ENCODE assay signal across 8 mouse cellular contexts in the genomic region with DNA sequence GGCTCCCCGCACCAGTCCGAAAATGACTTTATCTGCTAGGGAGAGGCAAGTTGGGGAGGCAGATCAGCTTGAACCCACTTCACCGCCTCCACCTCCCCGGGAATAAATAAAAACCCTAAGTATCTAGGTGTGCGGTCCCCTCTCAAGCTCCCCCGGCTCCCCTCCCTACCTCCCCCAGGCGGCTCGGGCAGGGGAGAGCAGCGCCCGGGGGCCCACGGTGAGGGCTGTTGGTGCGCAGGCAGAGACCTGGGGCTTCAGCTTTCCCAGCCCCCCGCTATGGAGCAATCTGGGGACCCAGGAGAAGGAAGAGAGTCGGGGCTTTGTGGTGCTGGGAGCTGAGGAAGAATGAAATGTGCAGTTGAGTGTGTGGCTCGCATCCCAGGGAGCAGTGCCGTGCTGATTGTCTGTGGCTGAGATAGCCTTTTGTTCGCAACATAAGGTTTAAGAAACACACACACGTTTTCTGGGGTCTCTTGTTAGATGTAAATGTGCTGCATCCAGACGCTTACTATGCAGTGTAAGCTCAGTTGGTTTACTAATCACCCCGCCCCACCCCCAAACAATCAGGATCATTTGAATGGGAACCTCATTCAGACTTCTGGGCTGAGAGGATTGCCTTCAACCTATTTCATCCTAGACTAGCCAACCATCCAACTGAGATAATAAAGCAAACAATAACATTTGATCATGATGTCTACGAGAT. TPM values are rescaled to one million over a fixed set of nuclear protein-coding genes. Genes with fewer than 3 reads are reported as not detected.
DNase-seq lines count a peak whose midpoint lies in the region; ATAC-seq and TF ChIP-seq lines count a peak whose summit lies in the region.

No protein-coding gene starts in this region.

- H3K9me3 ChIP-seq in heart, embryonic 16.5 days (replicated peaks; ENCODE audit: control insufficient read depth, low read length) = no peaks in the 10 kb centered on the region
- no peaks in the 10 kb centered on the region for H3K9me3 ChIP-seq in limb, embryonic 12.5 days
- no peaks in the 10 kb centered on the region for H3K9me3 ChIP-seq in midbrain, embryonic 16.5 days (replicated peaks; ENCODE audit: control insufficient read depth, low read length, poor library complexity, severe bottlenecking)

- H3K36me3 ChIP-seq in testis, adult 2 months (ENCODE audit: control insufficient read depth, insufficient read depth, low read length) = no peaks in the 10 kb centered on the region
- H3K36me3 ChIP-seq in heart, embryonic 16.5 days (ENCODE audit: control insufficient read depth, insufficient read depth) = no peaks in the 10 kb centered on the region
- no peaks in the 10 kb centered on the region for H3K36me3 ChIP-seq in limb, embryonic 12.5 days
- H3K36me3 ChIP-seq in midbrain, embryonic 16.5 days (ENCODE audit: control insufficient read depth, insufficient read depth, low read length) = no peaks in the 10 kb centered on the region

- peaks cover 6% of the 10 kb centered on the region for H3K4me1 ChIP-seq in testis, adult 2 months (ENCODE audit: control insufficient read depth, insufficient read depth, low read length)
- H3K4me1 ChIP-seq in heart, embryonic 16.5 days (ENCODE audit: control insufficient read depth, insufficient read depth, low read length) = no peaks in the 10 kb centered on the region
- peaks cover 15% of the 10 kb centered on the region for H3K4me1 ChIP-seq in limb, embryonic 12.5 days (replicated peaks)
- H3K4me1 ChIP-seq in midbrain, embryonic 16.5 days (ENCODE audit: control insufficient read depth, insufficient read depth, low read length) = peaks cover 8% of the 10 kb centered on the region; the same call in 1 of the 2 replicates

- no peak overlapping the region for H3K27ac ChIP-seq in testis, adult 2 months (ENCODE audit: control insufficient read depth, insufficient read depth, low read depth, low read length)
- peak overlapping the region; percentile 97 for H3K27ac ChIP-seq in heart, embryonic 16.5 days (ENCODE audit: low read length)
- H3K27ac ChIP-seq in limb, embryonic 12.5 days = peak overlapping the region; percentile 98
- H3K27ac ChIP-seq in midbrain, embryonic 16.5 days (ENCODE audit: low read length) = peak overlapping the region; percentile 94

- H3K4me3 ChIP-seq in testis, adult 2 months (ENCODE audit: control insufficient read depth, low read depth, low read length) = peak overlapping the region; percentile 79
- H3K4me3 ChIP-seq in heart, embryonic 16.5 days (ENCODE audit: low read length) = peak overlapping the region; percentile 79
- H3K4me3 ChIP-seq in limb, embryonic 12.5 days (replicated peaks) = peak overlapping the region; percentile 79
- peak overlapping the region; percentile 80 for H3K4me3 ChIP-seq in midbrain, embryonic 16.5 days (ENCODE audit: low read depth, low read length)

- peak overlapping the region; percentile 64 for H3K4me2 ChIP-seq in heart, embryonic 16.5 days (ENCODE audit: low read depth, low read length)
- peak overlapping the region; percentile 80 for H3K4me2 ChIP-seq in limb, embryonic 12.5 days
- peak overlapping the region; percentile 94 for H3K4me2 ChIP-seq in midbrain, embryonic 16.5 days (ENCODE audit: low read length)

- WGBS in heart, embryonic 16.5 days = 5% methylated on average over 21 of the region's 21 CpGs
- WGBS in limb, embryonic 12.5 days = 3% methylated on average over 21 of the region's 21 CpGs
- 1% methylated on average over 21 of the region's 21 CpGs for WGBS in midbrain, embryonic 16.5 days

- H3K9ac ChIP-seq in heart, embryonic 16.5 days (ENCODE audit: low read length) = peak overlapping the region; percentile 88
- peak overlapping the region; percentile 94 for H3K9ac ChIP-seq in limb, embryonic 12.5 days (replicated peaks)
- H3K9ac ChIP-seq in midbrain, embryonic 16.5 days (ENCODE audit: low read depth, low read length) = peak overlapping the region; percentile 85

- ATAC-seq in heart, embryonic 16.5 days (replicated peaks; ENCODE audit: extremely low read depth, insufficient read depth, low FRiP score) = peak; percentile 75
- ATAC-seq in limb, embryonic 12.5 days (ENCODE audit: insufficient number of reproducible peaks, insufficient read depth, low FRiP score, low TSS enrichment, low read depth) = peak; percentile 66
- ATAC-seq in midbrain, embryonic 16.5 days = peak; percentile 81
- ATAC-seq in monocyte, adult 5-6 weeks (replicated peaks; ENCODE audit: insufficient number of reproducible peaks, low FRiP score, low TSS enrichment, poor library complexity, severe bottlenecking) = no peak

- no peak for TF ChIP-seq CTCF in testis, adult 2 months (IDR thresholded peaks at IDR 0.05; ENCODE audit: control insufficient read depth, insufficient read depth, insufficient replicate concordance, low read depth, low read length)

- no peak for DNase-seq in testis, postnatal 14 days (ENCODE audit: low spot score)
- peak; percentile 78 for DNase-seq in embryo, embryonic 10.5 days (ENCODE audit: low spot score)
- no peak for DNase-seq in spleen, postnatal 4 days (ENCODE audit: low spot score in 2 of 2)

- no peaks in the 10 kb centered on the region for H3K27me3 ChIP-seq in testis, adult 2 months (ENCODE audit: control insufficient read depth, insufficient read depth, low read length)
- H3K27me3 ChIP-seq in heart, embryonic 16.5 days (ENCODE audit: control insufficient read depth, insufficient read depth, low read length) = no peaks in the 10 kb centered on the region
- H3K27me3 ChIP-seq in limb, embryonic 12.5 days = 0 out of 2 replicates have a peak, but pooled peaks cover 3% of the 10 kb centered on the region
- no peaks in the 10 kb centered on the region for H3K27me3 ChIP-seq in midbrain, embryonic 16.5 days (ENCODE audit: control insufficient read depth, insufficient read depth, low read depth, low read length)

- TF ChIP-seq POLR2A in testis, adult 2 months (IDR thresholded peaks at IDR 0.05; ENCODE audit: control insufficient read depth, low read depth, low read length) = no peak

RNA-seq across cellular contexts. Expression of a gene that starts 0.9 kb away (rescaled TPM):
- polyA plus RNA-seq in testis, adult 2 months (2012; rRNA removed) = 0.05 and 0.07 TPM in 2 replicates
- polyA plus RNA-seq in heart, embryonic 16.5 days (2015; fragmentation: Nextera tagmentation; extraction: Ambion mirVana) = 6.0 and 6.8 TPM in 2 replicates
- 4.2 and 6.8 TPM in 2 replicates for polyA plus RNA-seq in limb, embryonic 12.5 days (2016; fragmentation: Nextera tagmentation; extraction: Ambion mirVana)
- 20.5 and 25.9 TPM in 2 replicates for polyA plus RNA-seq in midbrain, embryonic 16.5 days (2015; fragmentation: Nextera tagmentation; extraction: Ambion mirVana)
- total RNA-seq in monocyte, adult 5-6 weeks (2017) = not detected in 3 replicates
